8 mouse cellular contexts compared by ENCODE assay signal in genomic region chr4:108117924-108118876, GRCm38 (mm10). TPM values are rescaled to one million over a fixed set of nuclear protein-coding genes. Genes with fewer than 3 reads are reported as not detected.
DNase-seq lines count a peak whose midpoint lies in the region; ATAC-seq lines count a peak whose summit lies in the region.

No protein-coding gene starts in this region.

- no peaks in the 10 kb centered on the region for H3K36me3 ChIP-seq in forebrain, embryonic 10.5 days (replicated peaks)
- no peaks in the 10 kb centered on the region for H3K36me3 ChIP-seq in heart, embryonic 16.5 days (ENCODE audit: control insufficient read depth, insufficient read depth)
- H3K36me3 ChIP-seq in liver, embryonic 15.5 days (replicated peaks): no peaks in the 10 kb centered on the region
- no peaks in the 10 kb centered on the region for H3K36me3 ChIP-seq in neural tube, embryonic 12.5 days

- peak overlapping the region; percentile 76 for H3K4me2 ChIP-seq in heart, embryonic 16.5 days (ENCODE audit: low read depth, low read length)
- H3K4me2 ChIP-seq in liver, embryonic 15.5 days: peak overlapping the region; percentile 85
- peak overlapping the region; percentile 60 for H3K4me2 ChIP-seq in neural tube, embryonic 12.5 days (replicated peaks)

- no peaks in the 10 kb centered on the region for H3K9me3 ChIP-seq in forebrain, embryonic 10.5 days
- no peaks in the 10 kb centered on the region for H3K9me3 ChIP-seq in heart, embryonic 16.5 days (replicated peaks; ENCODE audit: control insufficient read depth, low read length)
- no peaks in the 10 kb centered on the region for H3K9me3 ChIP-seq in liver, embryonic 15.5 days (replicated peaks)
- no peaks in the 10 kb centered on the region for H3K9me3 ChIP-seq in neural tube, embryonic 12.5 days

- WGBS in forebrain, embryonic 10.5 days: 12% methylated on average over 45 of the region's 45 CpGs
- 9% methylated on average over 43 of the region's 45 CpGs for WGBS in heart, embryonic 16.5 days
- WGBS in liver, embryonic 15.5 days (ENCODE audit: insufficient replicate concordance): 7% methylated on average over 45 of the region's 45 CpGs
- 14% methylated on average over 45 of the region's 45 CpGs for WGBS in neural tube, embryonic 12.5 days

- H3K9ac ChIP-seq in heart, embryonic 16.5 days (ENCODE audit: low read length): peak overlapping the region; percentile 85
- H3K9ac ChIP-seq in liver, embryonic 15.5 days: peak overlapping the region; percentile 67
- peak overlapping the region; percentile 60 for H3K9ac ChIP-seq in neural tube, embryonic 12.5 days

- H3K4me3 ChIP-seq in forebrain, embryonic 10.5 days: peak overlapping the region; percentile 74
- H3K4me3 ChIP-seq in heart, embryonic 16.5 days (ENCODE audit: low read length): peak overlapping the region; percentile 82
- peak overlapping the region; percentile 71 for H3K4me3 ChIP-seq in liver, embryonic 15.5 days (replicated peaks)
- H3K4me3 ChIP-seq in neural tube, embryonic 12.5 days: peak overlapping the region; percentile 59

- peak overlapping the region; percentile 87 for H3K27ac ChIP-seq in forebrain, embryonic 10.5 days
- H3K27ac ChIP-seq in heart, embryonic 16.5 days (ENCODE audit: low read length): peak overlapping the region; percentile 66
- H3K27ac ChIP-seq in liver, embryonic 15.5 days (replicated peaks): peak overlapping the region; percentile 67
- H3K27ac ChIP-seq in neural tube, embryonic 12.5 days: no peak overlapping the region

- ATAC-seq in CD4-positive, CD25-positive, alpha-beta regulatory T cell, adult 4 months: peak; percentile 90
- peak; percentile 91 for ATAC-seq in heart, embryonic 16.5 days (replicated peaks; ENCODE audit: extremely low read depth, insufficient read depth, low FRiP score)
- ATAC-seq in liver, embryonic 15.5 days (ENCODE audit: insufficient read depth): peak; percentile 83
- peak; percentile 88 for ATAC-seq in neural tube, embryonic 12.5 days (ENCODE audit: low FRiP score, low read depth)

- H3K4me1 ChIP-seq in forebrain, embryonic 10.5 days: 0 out of 2 replicates have a peak, but pooled peaks cover 4% of the 10 kb centered on the region
- H3K4me1 ChIP-seq in heart, embryonic 16.5 days (ENCODE audit: control insufficient read depth, insufficient read depth, low read length): no peaks in the 10 kb centered on the region
- peaks cover 13% of the 10 kb centered on the region for H3K4me1 ChIP-seq in liver, embryonic 15.5 days (replicated peaks)
- H3K4me1 ChIP-seq in neural tube, embryonic 12.5 days: no peaks in the 10 kb centered on the region

- H3K27me3 ChIP-seq in forebrain, embryonic 10.5 days (ENCODE audit: poor library complexity, severe bottlenecking): no peaks in the 10 kb centered on the region
- no peaks in the 10 kb centered on the region for H3K27me3 ChIP-seq in heart, embryonic 16.5 days (ENCODE audit: control insufficient read depth, insufficient read depth, low read length)
- H3K27me3 ChIP-seq in liver, embryonic 15.5 days: no peaks in the 10 kb centered on the region
- H3K27me3 ChIP-seq in neural tube, embryonic 12.5 days (replicated peaks): no peaks in the 10 kb centered on the region

- peak; percentile 81 for DNase-seq in c-Kit-negative CD71-positive TER-119-positive erythroid progenitor cells, embryonic 14.5 days (ENCODE audit: low read depth, low spot score)
- peak; percentile 91 for DNase-seq in forebrain, embryonic 10.5 days (ENCODE audit: extremely low spot score, low spot score)
- peak; percentile 91 to 96 for DNase-seq in kidney, postnatal 36 days
- peak; percentile 80 for DNase-seq in telencephalon, adult 2 months (ENCODE audit: low read depth, low spot score)

RNA-seq across cellular contexts. Expression of gene Podn, which starts 22.0 kb away (rescaled TPM):
- polyA plus RNA-seq in CD4-positive, CD25-positive, alpha-beta regulatory T cell, adult 4 months (2017; shearing (Covaris generic)): not detected
- 0.10 and 0.22 TPM in 2 replicates for polyA plus RNA-seq in forebrain, embryonic 10.5 days (2016; fragmentation: Nextera tagmentation; extraction: Ambion mirVana)
- polyA plus RNA-seq in heart, embryonic 16.5 days (2015; fragmentation: Nextera tagmentation; extraction: Ambion mirVana): 0.64 TPM in 2 replicates
- polyA plus RNA-seq in liver, embryonic 15.5 days (2015; fragmentation: Nextera tagmentation; extraction: Ambion mirVana): 0.09 and 0.17 TPM in 2 replicates
- polyA plus RNA-seq in neural tube, embryonic 12.5 days (2016; fragmentation: Nextera tagmentation; extraction: Ambion mirVana): 0.10 and 0.20 TPM in 2 replicates

RNA-seq across cellular contexts. Expression of gene Scp2, which starts 26.6 kb away (rescaled TPM):
- polyA plus RNA-seq in CD4-positive, CD25-positive, alpha-beta regulatory T cell, adult 4 months (2017; shearing (Covaris generic)): 100 to 1,000 TPM; 274 to 352 TPM
- polyA plus RNA-seq in forebrain, embryonic 10.5 days (2016; fragmentation: Nextera tagmentation; extraction: Ambion mirVana): 187 and 190 TPM in 2 replicates
- polyA plus RNA-seq in heart, embryonic 16.5 days (2015; fragmentation: Nextera tagmentation; extraction: Ambion mirVana): 189 and 200 TPM in 2 replicates
- polyA plus RNA-seq in liver, embryonic 15.5 days (2015; fragmentation: Nextera tagmentation; extraction: Ambion mirVana): 349 and 376 TPM in 2 replicates
- 208 and 221 TPM in 2 replicates for polyA plus RNA-seq in neural tube, embryonic 12.5 days (2016; fragmentation: Nextera tagmentation; extraction: Ambion mirVana)

RNA-seq across cellular contexts. Expression of gene Echdc2, which starts 47.0 kb away (rescaled TPM):
- 1 to 10 TPM; 1.5 to 2.6 TPM for polyA plus RNA-seq in CD4-positive, CD25-positive, alpha-beta regulatory T cell, adult 4 months (2017; shearing (Covaris generic))
- polyA plus RNA-seq in forebrain, embryonic 10.5 days (2016; fragmentation: Nextera tagmentation; extraction: Ambion mirVana): 22.8 and 23.6 TPM in 2 replicates
- 22.8 and 27.9 TPM in 2 replicates for polyA plus RNA-seq in heart, embryonic 16.5 days (2015; fragmentation: Nextera tagmentation; extraction: Ambion mirVana)
- 15.4 and 18.6 TPM in 2 replicates for polyA plus RNA-seq in liver, embryonic 15.5 days (2015; fragmentation: Nextera tagmentation; extraction: Ambion mirVana)
- 10.7 and 12.3 TPM in 2 replicates for polyA plus RNA-seq in neural tube, embryonic 12.5 days (2016; fragmentation: Nextera tagmentation; extraction: Ambion mirVana)
